Mouse (Mus musculus): ENCODE measurements around the gene Fgfr2. TPM values are rescaled to one million over a fixed set of nuclear protein-coding genes. Genes with fewer than 3 reads are reported as not detected.
A peak's percentile ranks its signal among the peaks of the same experiment; 100 is the strongest.

Gene Fgfr2
- total and polyA plus RNA-seq, 3 experiments = 47.1 to 245 (median 178) TPM

GRCm38 (mm10) chr7:130189901-130190300 lies 2933.2 kb downstream of the Fgfr2 start:
- DNase-seq = no peak

- peak; percentile 56 for DNase-seq
Measured at GRCm38 (mm10) chr7:130188108-130188507, 2935.0 kb downstream of the Fgfr2 start.

GRCm38 (mm10) chr7:130184864-130185263 lies 2938.3 kb downstream of the Fgfr2 start:
- no peak for DNase-seq

GRCm38 (mm10) chr7:130183960-130184359 lies 2939.2 kb downstream of the Fgfr2 start:
- no peak for DNase-seq

DNA sequence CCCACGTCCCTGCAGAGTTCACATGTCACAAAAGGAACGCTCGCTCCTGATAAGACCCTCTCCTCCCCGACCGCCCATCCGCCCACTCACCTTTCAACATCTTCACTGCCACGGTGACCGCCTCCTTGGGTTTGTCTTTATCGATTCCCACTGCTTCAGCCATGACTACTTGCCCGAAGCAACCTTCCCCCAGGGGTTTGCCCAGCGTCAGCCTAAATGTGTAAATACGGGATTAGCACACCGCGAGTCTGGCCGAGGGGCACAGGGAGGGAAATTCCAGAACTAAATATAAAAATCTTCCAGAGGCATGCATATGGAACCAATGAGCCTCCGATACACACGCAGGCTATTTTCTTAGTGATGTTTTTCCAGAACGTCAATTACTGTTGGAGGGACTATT lies 2940.6 kb downstream of the Fgfr2 start:
- no peak for DNase-seq

- DNase-seq = peak; percentile 40
Measured at GRCm38 (mm10) chr7:130178991-130179390, 2944.2 kb downstream of the Fgfr2 start.

GRCm38 (mm10) chr7:130177009-130177408 lies 2946.1 kb downstream of the Fgfr2 start:
- DNase-seq = no peak

- DNase-seq = peak; percentile 50
Measured at GRCm38 (mm10) chr7:130174525-130174924, 2948.6 kb downstream of the Fgfr2 start.

DNA sequence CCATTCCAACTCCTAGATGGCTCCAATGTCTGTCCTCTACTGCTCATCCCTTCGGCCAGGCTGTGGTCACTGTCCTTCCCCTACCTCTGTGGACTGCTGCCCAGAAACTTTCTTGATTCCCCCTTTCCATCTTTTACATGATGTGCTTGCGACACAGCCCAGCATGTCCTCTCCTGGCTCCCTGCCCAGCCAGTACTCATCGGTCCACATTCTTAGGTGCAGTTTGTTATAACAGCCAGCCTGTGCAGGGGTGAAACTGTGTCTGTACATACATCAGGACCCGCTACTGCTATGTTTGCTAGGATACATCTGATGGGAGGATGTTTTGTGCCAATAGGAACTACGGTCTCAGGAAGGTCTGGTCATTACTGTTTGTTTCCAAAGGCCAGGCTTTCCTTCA lies 2949.2 kb downstream of the Fgfr2 start:
- peak; percentile 80 for DNase-seq

DNA sequence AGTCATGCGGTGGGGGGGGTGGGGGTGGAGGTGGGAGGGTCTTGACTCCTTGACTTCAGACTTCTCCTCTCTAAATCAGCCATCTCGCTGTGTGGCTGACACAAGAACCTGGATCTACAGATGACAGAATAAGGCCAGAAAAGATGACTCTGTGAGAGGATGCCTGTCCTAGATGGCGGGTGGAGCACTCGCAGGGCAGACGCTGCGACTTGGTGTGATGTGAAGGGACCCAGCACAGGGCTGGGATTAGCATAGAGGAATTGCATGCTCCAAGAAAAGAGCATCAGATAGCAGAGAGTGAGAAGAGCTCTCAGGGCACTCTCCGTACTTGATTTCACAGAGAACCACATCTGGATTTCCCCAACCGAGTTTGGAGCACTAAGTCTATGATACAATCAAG lies 2953.0 kb downstream of the Fgfr2 start:
- DNase-seq = no peak

DNA sequence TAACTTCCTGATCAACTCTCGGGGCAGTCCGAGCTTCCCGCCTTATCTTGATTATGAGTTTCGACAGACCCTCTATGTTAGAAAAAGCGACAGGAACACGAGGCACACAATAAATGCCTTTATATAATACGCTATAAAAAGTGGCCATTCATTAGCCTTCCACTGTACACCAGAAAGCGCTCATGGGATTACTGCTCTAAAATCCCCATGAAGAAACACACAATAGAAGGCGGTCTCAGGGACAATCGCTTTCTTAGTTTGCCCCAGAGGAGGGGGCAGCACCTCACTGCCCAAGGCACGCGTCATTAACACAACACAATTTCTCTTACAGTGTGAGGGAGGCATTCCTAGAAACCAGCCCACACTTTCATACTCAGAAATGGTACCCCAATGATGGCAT lies 2954.9 kb downstream of the Fgfr2 start:
- DNase-seq = no peak

DNA sequence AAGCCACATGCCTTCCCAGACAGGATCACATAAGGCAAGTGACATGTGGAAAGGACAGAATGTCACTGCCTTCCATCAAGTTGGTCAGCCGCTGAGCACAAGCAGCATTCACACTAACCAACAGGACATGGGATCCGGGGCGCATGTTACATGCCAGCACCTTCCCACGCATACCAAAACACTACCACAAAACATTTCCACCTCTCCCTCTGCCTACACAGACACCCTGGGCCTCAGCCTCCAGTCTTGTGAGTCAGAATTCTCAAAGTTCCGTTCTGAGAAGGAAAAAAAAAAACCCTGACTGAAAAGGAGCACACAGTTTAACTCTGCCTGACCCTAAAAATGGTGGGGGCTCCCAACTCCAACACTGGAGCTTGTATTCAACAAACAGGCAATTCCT lies 2955.9 kb downstream of the Fgfr2 start:
- DNase-seq = no peak

GRCm38 (mm10) chr7:130166190-130166589 lies 2957.0 kb downstream of the Fgfr2 start:
- DNase-seq = peak; percentile 47

DNA sequence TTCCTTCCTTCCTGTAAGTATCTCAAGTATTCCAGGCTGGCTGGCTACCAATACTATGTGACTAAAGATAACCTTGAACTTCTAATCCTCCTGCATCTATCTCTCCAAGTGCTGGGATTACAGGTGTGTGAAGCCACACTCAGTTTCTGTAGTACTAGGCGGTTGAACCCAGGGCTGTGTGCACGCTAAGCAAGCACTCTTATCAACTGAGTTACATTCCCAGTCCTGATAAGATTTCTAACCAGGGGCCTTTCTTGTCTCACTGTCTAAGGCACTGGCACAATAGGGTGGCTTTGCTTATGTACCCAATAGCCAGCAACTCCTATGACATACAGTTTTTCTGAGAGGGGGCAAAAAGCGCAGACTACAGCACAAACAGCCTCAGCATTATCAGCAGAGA lies 2957.7 kb downstream of the Fgfr2 start:
- no peak for DNase-seq

DNA sequence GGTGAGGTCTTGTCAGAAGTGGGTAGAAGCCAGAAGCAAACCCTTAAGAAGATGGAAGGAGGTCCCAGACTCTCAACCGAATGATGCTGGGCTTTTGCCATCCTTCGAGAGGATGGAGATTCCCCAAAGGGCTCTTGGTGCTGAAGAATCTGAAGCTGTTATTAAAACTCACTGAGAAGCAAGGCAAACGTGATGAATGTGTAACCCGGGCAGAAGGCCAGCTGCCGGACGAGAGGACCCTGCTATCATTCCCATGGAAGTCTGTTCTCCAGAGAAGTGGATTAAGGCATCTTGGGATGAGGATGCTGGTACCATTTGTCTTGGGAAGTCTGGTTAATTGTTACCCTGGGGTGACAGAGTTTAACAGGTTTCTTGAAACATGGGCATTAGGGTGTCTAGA lies 2960.4 kb downstream of the Fgfr2 start:
- DNase-seq = no peak

- DNase-seq = no peak
Measured at GRCm38 (mm10) chr7:130161581-130161980, 2961.6 kb downstream of the Fgfr2 start.

- DNase-seq = peak; percentile 62
Measured at GRCm38 (mm10) chr7:130158845-130159244, 2964.3 kb downstream of the Fgfr2 start.

GRCm38 (mm10) chr7:130153363-130153969 lies 2969.7 kb downstream of the Fgfr2 start:
- no peak for DNase-seq

DNA sequence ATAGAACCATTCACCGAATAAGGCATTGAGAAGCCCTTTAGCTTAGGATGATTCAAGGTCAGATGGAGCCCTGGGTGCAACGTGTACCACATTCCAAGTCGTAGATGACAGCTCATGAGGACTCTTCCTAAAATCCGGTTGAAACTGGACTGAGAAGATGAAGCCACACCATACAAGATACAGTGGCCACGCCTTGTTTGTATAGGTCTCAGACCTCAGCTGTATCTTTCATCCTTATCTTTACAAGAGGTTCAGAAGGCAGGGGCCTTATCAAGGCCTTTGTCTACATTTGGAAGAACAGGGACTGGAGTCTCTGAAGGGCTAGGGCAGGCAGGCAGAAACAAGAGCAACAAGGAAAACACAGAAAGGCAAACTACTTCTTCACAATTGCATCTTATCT lies 2974.2 kb downstream of the Fgfr2 start:
- no peak for DNase-seq

DNA sequence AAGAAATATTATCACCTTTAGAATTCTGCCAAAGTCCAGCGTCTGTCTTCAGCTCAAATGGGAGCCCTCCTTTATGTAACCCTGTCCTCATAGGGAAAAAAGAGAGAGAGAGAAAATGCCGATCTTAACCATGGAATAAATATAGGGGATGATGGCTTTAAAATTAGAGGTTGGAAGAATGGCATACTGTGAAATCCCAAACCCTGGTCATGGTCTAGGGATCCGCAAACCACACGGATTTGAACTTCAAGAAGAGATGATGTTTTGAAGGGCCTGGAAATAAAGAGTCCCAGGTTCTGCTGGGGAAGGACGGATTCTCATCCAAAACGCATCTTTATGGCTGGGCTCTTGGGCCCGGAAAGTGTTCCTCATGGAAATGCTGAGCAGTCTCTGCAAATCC lies 2975.9 kb downstream of the Fgfr2 start:
- DNase-seq = no peak

DNA sequence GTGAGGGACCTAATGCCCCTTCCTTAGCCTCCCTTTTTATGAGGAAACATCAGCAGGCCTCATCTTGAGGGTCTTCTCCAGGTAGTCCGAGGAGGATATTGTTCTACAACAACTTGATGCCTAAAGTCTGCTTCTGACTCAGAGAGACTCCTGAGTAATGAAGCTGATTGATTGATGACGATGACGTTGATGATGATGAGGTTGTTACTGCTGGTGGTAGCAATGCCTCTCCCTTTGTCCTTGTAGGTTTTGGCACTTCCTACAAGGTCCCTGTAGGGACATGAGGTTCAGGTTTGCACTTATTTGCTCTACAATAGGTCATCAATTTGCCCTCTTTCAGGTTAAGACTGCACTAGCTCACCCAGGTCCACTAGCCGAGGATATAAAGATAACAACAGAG lies 2977.9 kb downstream of the Fgfr2 start:
- peak; percentile 62 for DNase-seq

DNA sequence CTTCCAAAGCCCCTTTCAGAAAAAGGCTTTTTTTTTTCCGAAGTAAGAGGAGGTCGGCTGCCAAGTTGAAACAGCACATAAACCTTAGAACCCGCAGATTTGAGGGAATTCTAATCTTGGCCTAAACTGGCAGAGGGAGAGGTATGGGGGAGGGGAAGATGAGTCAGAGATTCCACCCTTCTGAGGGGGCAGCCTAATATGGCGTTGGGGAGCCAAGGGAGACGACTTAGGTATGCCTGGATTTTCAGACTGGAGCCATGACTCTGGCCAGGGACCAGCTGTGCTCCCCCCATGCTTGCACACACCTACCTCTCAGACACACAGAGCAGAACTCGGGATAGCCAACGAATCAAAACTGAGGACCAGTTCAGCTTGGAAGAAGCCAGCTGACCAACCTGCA lies 2979.8 kb downstream of the Fgfr2 start:
- DNase-seq = peak; percentile 45

DNA sequence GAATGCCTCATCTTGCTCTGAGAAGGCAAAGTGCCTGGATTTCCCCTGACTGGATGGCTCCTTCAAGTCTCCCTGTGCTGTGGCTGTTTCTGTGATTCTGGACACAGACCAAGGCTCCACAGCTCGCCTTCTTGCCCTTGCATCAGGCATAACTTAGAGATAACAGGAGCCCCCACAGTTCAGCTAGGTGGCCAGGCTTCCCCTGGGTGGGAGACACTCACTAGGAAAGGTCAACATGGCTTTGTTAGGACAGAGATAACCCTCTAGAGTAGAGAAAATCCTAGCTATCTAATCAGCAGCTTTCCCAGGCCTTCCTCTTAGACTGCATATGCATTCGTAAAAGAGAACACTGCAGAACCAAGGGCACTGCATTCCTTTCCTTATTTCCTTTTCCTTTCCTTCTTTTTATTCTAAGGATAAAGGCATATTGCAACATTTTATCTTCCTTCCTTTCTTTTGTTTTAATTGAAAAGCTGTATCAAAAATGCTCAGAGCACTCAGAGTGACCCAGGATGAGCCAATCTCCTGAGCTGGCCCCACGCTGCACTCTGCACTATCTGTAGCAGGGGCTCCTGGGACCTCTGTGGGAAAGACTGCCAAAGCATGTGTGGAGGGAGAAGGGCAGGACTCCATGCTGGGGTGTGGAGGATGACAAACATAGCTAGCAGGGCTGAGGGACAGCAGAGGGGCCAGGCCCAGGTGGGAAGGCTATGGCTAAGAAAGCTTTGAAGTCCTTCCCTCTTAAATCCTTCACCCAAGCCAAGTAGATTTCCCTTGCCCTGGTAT lies 2981.9 kb downstream of the Fgfr2 start:
- DNase-seq = no peak

DNA sequence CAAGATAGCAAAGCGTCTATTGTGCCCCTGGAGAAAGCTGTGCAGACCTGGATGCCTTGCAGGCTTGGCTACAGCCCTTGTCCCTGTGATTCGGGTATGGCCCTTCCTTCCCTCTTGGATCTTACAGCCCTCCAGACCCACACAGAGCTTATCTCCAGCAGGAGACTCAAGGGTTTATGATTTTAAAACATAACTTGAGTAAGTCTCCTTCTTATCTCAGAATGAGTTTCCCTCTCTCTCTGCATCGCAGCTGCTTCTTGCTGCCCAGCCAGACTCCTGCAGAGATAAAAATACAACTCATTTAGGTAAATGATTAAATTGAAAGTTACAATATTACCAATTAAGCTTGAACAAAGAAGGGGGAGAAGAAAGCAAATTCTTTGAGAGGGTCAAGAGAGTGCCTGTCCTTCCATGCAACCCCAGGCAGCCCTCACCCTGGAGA lies 2988.2 kb downstream of the Fgfr2 start:
- DNase-seq = no peak

All from adrenal gland, adult 2 months (tissue).